9 mouse cellular contexts compared by ENCODE assay signal in genomic region chr17:55969560-55969959, GRCm38 (mm10). TPM values are rescaled to one million over a fixed set of nuclear protein-coding genes. Genes with fewer than 3 reads are reported as not detected.
DNase-seq lines count a peak whose midpoint lies in the region; ATAC-seq lines count a peak whose summit lies in the region.
"Had no signal": no experiment of that assay in that cellular context is flagged by ENCODE, and none has a peak within 500 bp of the region (broad histone marks: within the 10 kb centered on the region; RNA-seq: fewer than 3 reads in every experiment).

No protein-coding gene starts in this region.

- DNase-seq in right cerebral cortex, postnatal 4 days = peak; percentile 74
- no peak for DNase-seq in right cerebral cortex, postnatal 36 days (ENCODE audit: low spot score in 2 of 2)
- peak; percentile 62 for DNase-seq in kidney, postnatal 36 days
- peak; percentile 77 for DNase-seq in retina, postnatal 1 day
- no peak for DNase-seq in natural killer cell, adult 2 months (ENCODE audit: low spot score in 2 of 2)
- no peak for DNase-seq in adrenal gland, postnatal 4 days (ENCODE audit: low spot score in 2 of 2)
- no peak for DNase-seq in adrenal gland, adult 18-20 months (ENCODE audit: low spot score in 2 of 2)

- peak overlapping the region; percentile 67 for H3K27ac ChIP-seq in forebrain, embryonic 15.5 days (replicated peaks)

- ATAC-seq in forebrain, embryonic 15.5 days (replicated peaks) = peak; percentile 24

- H3K4me3 ChIP-seq in forebrain, embryonic 15.5 days = peak overlapping the region; percentile 57

- H3K4me1 ChIP-seq in forebrain, embryonic 15.5 days = peaks cover 23% of the 10 kb centered on the region

- no peaks in the 10 kb centered on the region for H3K27me3 ChIP-seq in forebrain, embryonic 15.5 days

- no peaks in the 10 kb centered on the region for H3K9me3 ChIP-seq in forebrain, embryonic 15.5 days

- peaks cover 22% of the 10 kb centered on the region for H3K36me3 ChIP-seq in forebrain, embryonic 15.5 days

- H3K4me2 ChIP-seq in forebrain, embryonic 15.5 days (replicated peaks) = peak overlapping the region; percentile 71

- WGBS in forebrain, embryonic 15.5 days = 34% methylated on average over 14 of the region's 14 CpGs

- no peak overlapping the region for H3K9ac ChIP-seq in forebrain, embryonic 15.5 days (replicated peaks)

RNA-seq across cellular contexts. Expression of gene Shd, which starts 0.7 kb away (rescaled TPM):
- 118 and 121 TPM in 2 replicates for polyA plus RNA-seq in forebrain, embryonic 15.5 days (2015; fragmentation: Nextera tagmentation; extraction: Ambion mirVana)
- 10 to 100 TPM in 1 of 2 experiments, 1 to 10 TPM in 1; 7.3 to 16.9 TPM for total RNA-seq in adrenal gland, postnatal 4 days (2021)
- total RNA-seq in adrenal gland, adult 18-20 months (2021) = 1 to 10 TPM; 2.0 to 2.2 TPM

RNA-seq across cellular contexts. Expression of gene Yju2, which starts 10.7 kb away (rescaled TPM):
- polyA plus RNA-seq in forebrain, embryonic 15.5 days (2015; fragmentation: Nextera tagmentation; extraction: Ambion mirVana) = 25.2 and 27.8 TPM in 2 replicates
- 10 to 100 TPM; 22.7 to 26.9 TPM for total RNA-seq in adrenal gland, postnatal 4 days (2021)
- total RNA-seq in adrenal gland, adult 18-20 months (2021) = 10 to 100 TPM; 17.4 to 17.9 TPM

RNA-seq across cellular contexts. Expression of gene Fsd1, which starts 16.7 kb away (rescaled TPM):
- 127 and 151 TPM in 2 replicates for polyA plus RNA-seq in forebrain, embryonic 15.5 days (2015; fragmentation: Nextera tagmentation; extraction: Ambion mirVana)
- 1 to 10 TPM; 4.1 to 9.2 TPM for total RNA-seq in adrenal gland, postnatal 4 days (2021)
- total RNA-seq in adrenal gland, adult 18-20 months (2021) = 1 to 10 TPM; 2.3 to 4.3 TPM
- total RNA-seq: neutrophil, adult 5-6 weeks had no signal

RNA-seq across cellular contexts. Expression of gene Ebi3, which starts 17.1 kb away (rescaled TPM):
- 3.1 and 3.9 TPM in 2 replicates for polyA plus RNA-seq in forebrain, embryonic 15.5 days (2015; fragmentation: Nextera tagmentation; extraction: Ambion mirVana)
- total RNA-seq in adrenal gland, postnatal 4 days (2021) = 1 to 10 TPM; 2.1 to 3.0 TPM
- total RNA-seq in adrenal gland, adult 18-20 months (2021) = 1 to 10 TPM in 1 of 2 experiments, under 1 TPM in 1; 0.70 to 1.3 TPM

RNA-seq across cellular contexts. Expression of gene Zfp119b, which starts 20.3 kb away (rescaled TPM):
- 6.9 and 7.9 TPM in 2 replicates for polyA plus RNA-seq in forebrain, embryonic 15.5 days (2015; fragmentation: Nextera tagmentation; extraction: Ambion mirVana)
- total RNA-seq in adrenal gland, postnatal 4 days (2021) = 1 to 10 TPM; 7.2 to 8.0 TPM
- total RNA-seq in adrenal gland, adult 18-20 months (2021) = 1 to 10 TPM; 2.3 to 3.5 TPM

Comparison
In these comparisons a context has a peak if more than half of its experiments do, and no peak if none do; other contexts are left out.
1. DNase-seq: peak in right cerebral cortex, postnatal 4 days (single experiment), kidney, postnatal 36 days (2 of 2) and retina, postnatal 1 day (single experiment); none in right cerebral cortex, postnatal 36 days (0 of 2), natural killer cell, adult 2 months (0 of 2), adrenal gland, postnatal 4 days (0 of 2) and adrenal gland, adult 18-20 months (0 of 2).